Mouse (Mus musculus) lung, adult 2 months (tissue): ENCODE data around the gene Rogdi.
A peak's percentile ranks its signal among the peaks of the same experiment; 100 is the strongest.

Experiments used
- CTCF ChIP-seq: fragments of 200-500 bp; IDR thresholded peaks from 2 replicates; pipeline ENCODE4 v1.5.1; 2011; ENCODE audit warnings: mild to moderate bottlenecking, low read length, control low read depth; ENCODE audit not compliant: insufficient read depth
- POLR2A ChIP-seq: fragments of 200-500 bp; IDR thresholded peaks from 2 replicates; pipeline ENCODE4 v1.6.1; 2011; ENCODE audit warnings: low read depth, mild to moderate bottlenecking, control low read depth, low read length, borderline replicate concordance; ENCODE audit errors: extremely low read depth

DNA sequence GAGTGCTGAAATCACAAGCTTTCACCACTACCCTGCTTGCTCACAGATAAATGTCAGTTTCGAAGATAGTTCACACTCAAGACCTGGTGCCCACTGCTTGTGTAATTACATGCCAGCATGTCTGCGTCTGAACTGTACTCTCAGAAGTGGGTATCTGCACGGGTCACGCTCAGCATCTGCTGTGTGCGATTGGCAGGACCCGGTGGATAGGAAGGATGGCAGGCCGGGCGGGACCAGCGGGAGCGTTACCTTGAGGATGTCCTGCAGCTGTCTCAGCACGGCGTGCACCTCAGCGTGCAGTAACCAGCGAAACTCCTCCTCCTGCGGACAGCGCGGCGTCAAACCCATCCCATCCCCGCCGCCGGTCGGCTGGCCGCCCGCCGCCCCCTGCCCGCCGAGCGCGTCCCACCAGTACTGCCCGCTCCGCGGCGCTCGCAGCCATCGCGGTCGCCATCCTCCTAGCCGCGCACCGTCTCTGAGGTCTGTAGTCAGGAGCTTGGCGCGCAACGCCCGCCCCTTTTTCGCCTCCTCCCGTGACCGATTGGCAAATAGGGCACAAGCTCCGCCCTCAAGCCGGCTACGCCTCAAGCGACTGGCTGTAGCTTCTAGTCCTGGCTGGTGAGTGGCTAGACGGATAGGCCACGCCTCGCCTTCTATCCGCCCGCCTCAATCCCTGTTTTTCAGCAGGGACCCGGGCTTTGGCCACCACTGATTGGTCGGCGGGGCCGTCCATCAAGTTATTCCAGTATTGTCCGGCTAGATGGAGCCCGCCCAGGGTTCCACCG lies at the start of gene Rogdi:
- TF ChIP-seq CTCF (no peak), POLR2A (peak; percentile 68; the same call in 1 of the 2 replicates)
